Mouse (Mus musculus) stomach, postnatal 0 days (tissue): ENCODE results near the gene A030005L19Rik.

Experiments used
- CTCF ChIP-seq: IDR thresholded peaks from 2 replicates; pipeline ENCODE4 v1.5.1; 2016; ENCODE audit warnings: antibody characterized with exemption, low read depth, mild to moderate bottlenecking, moderate library complexity
- EP300 ChIP-seq: optimal IDR thresholded peaks from 2 replicates; pipeline ENCODE3; 2016; ENCODE audit warnings: antibody characterized with exemption

DNA sequence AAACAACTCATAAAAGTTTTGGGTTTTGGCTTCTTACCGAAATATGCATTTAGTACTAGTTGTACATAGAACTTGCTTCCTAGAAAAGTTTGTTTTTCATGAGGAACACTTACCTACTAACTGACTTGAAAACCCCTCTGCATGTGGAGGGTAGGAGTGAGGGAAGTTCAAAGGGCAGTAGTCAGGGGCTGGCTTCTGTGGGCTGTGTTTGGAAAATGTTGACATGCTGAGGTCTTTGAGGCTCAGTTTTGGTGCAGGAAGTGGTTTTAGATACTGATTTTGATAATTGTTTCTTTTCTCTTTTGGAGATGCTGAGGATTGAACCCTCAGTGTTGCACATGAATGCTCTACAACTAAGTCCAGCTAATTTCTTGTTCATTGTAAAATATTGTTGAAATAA, 12.6 kb upstream of the A030005L19Rik start:
- no peak for TF ChIP-seq CTCF
- no peak for TF ChIP-seq EP300
